Mouse (Mus musculus) forebrain, embryonic 14.5 days (tissue): Measurements from ENCODE around the gene P4ha1. TPM values are rescaled to one million over a fixed set of nuclear protein-coding genes. Genes with fewer than 3 reads are reported as not detected.
"Not testable (repeated sequence)": the region's sequence is repeated elsewhere in the genome, so short reads cannot be mapped to it uniquely, and the experiment has no call there.

Experiments
- ATAC-seq: fragments of 200-750 bp; cut with Nextera tagmentation; 2 replicates; pipeline ENCODE4 v1.8.0; 2017; ENCODE audit warnings: mild to moderate bottlenecking, moderate library complexity
- DNase-seq: peaks from one replicate; pipeline ENCODE4 v3.0.0-alpha.2; 2015; ENCODE audit warnings: low spot score
- H3K27ac ChIP-seq: fragments of 300-500 bp; sonication (generic); 2 replicates; pipeline ENCODE4 v1.5.1; 2014; ENCODE audit warnings: low read depth, mild to moderate bottlenecking, control low read depth, low read length, moderate library complexity
- H3K27me3 ChIP-seq: fragments of 300-500 bp; sonication (generic); replicated peaks from 2 replicates; pipeline ENCODE4 v1.6.1; 2014; ENCODE audit warnings: low read length, control low read depth, mixed read lengths; ENCODE audit not compliant: control insufficient read depth, insufficient read depth
- H3K36me3 ChIP-seq: fragments of 300-500 bp; sonication (generic); 2 replicates; pipeline ENCODE4 v1.6.1; 2014; ENCODE audit warnings: low read length, control low read depth; ENCODE audit not compliant: control insufficient read depth, insufficient read depth
- H3K4me1 ChIP-seq: fragments of 300-500 bp; sonication (generic); 2 replicates; pipeline ENCODE4 v1.6.1; 2014; ENCODE audit warnings: antibody characterized with exemption, low read length, control low read depth; ENCODE audit not compliant: control insufficient read depth, insufficient read depth
- H3K4me2 ChIP-seq: fragments of 300-500 bp; sonication (generic); 2 replicates; pipeline ENCODE4 v1.6.1; 2014; ENCODE audit warnings: mild to moderate bottlenecking, control low read depth, low read length
- H3K4me3 ChIP-seq: fragments of 300-500 bp; sonication (generic); 2 replicates; pipeline ENCODE4 v1.5.1; 2014; ENCODE audit warnings: low read depth, low read length, control low read depth
- H3K9ac ChIP-seq: fragments of 300-500 bp; sonication (generic); 2 replicates; pipeline ENCODE4 v1.6.1; 2014; ENCODE audit warnings: mild to moderate bottlenecking, low read length, control low read depth, moderate library complexity
- H3K9me3 ChIP-seq: fragments of 300-500 bp; sonication (generic); replicated peaks from 2 replicates; pipeline ENCODE4 v1.6.1; 2016; ENCODE audit warnings: low read length, control low read depth, mixed read lengths; ENCODE audit not compliant: control insufficient read depth
- WGBS: fragments of 180-500 bp; shearing (Covaris S2); extraction: QIAGEN DNeasy Blood & Tissue Kit; methylation state at CpG from one replicate; pipeline ENCODE4 v1.1.7; 2014; 5-methylcytosine and 5-hydroxymethylcytosine counted together
- polyA plus RNA-seq: library from polyadenylated mRNA; unstranded; fragments of >200 nt; fragmentation: Nextera tagmentation; extraction: Ambion mirVana; gene quantifications from 2 replicates; pipeline ENCODE4 v1.2.1, GENCODE M21; 2014

P4ha1 gene
- polyA plus RNA-seq, 1 experiment from 2014 or later = 23.8 TPM

DNA sequence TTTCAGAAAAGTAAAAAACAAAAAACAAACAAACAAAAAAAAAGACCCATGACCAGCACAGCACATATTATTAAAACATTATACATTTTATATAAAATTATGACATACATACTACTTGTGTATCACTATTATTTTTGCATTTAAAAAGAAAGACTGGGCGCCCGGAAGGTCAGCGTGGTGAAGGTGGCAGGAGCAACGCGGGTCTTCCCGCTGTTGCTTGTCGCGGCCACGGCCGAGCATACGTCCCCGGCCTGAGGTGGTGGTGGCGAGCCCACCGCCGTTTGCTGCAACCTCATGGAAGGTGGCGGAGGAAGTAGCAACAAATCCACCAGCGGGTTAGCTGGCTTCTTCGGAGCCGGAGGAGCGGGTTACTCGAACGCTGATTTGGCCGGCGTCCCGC, 72.4 kb downstream of the P4ha1 start, which contains the start of gene Gm10273:
TSS of gene Gm10273 (plus strand) at position 172 of the 400 bp plus-strand sequence.
- not testable (repeated sequence) for H3K4me2 ChIP-seq, H3K27ac ChIP-seq, DNase-seq, H3K4me1 ChIP-seq, H3K9me3 ChIP-seq, ATAC-seq, H3K9ac ChIP-seq, H3K27me3 ChIP-seq, H3K4me3 ChIP-seq, H3K36me3 ChIP-seq
- WGBS = 94% methylated on average over 10 of the region's 25 CpGs

DNA sequence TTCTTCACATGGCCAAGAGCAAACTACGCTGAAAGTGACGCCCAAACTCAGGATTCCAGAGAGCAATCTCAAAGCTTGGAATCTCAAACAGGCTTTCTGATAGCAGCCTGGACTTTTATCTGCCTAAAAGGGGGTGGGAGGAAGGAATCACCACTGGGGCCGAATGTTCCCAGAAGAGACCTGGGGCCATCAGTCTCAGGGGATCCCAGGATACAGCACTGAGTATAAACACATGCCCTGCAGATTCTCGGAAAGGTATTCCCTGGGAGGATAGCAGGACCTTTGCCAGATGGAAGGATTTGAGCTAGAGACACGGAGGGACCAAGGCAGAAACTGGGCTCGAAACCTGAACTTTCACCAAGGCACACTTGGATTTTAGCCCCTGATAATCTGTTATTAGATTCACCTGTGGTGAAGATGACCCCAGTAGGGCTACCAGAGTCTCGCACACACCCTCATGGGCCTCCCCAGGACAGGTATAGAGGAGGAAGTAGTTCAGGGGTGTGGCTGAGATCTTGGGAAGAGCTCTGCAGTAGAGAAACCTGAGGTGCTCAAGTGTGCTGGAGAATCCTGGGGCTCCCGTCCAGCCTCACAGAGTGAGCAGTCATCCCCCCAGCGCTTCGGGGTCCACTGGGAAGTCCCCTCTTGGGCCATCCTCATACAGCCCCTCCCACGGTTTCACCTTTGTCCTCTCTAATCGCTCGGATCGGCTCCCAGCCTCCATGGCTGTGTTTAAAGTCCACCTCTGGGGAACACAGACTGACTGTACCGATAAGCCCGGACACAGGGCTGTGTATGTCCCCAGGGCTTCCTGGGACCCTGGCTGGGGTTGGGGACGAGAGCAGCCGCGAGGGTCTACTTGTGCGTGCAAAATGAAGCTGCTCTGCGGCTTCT, 80.0 kb downstream of the P4ha1 start, which contains the start of gene Pla2g12b:
TSS of gene Pla2g12b (plus strand) at position 762 of the 894 bp plus-strand sequence.
- Histone ChIP-seq H3K4me3 (no peak within 1 kb of the TSS), H3K9me3 (no peaks in the 10 kb centered on the region), H3K27ac (no peak within 1 kb of the TSS), H3K4me2 (no peak within 1 kb of the TSS), H3K27me3 (no peaks in the 10 kb centered on the region), H3K9ac (no peak within 1 kb of the TSS), H3K36me3 (no peaks in the 10 kb centered on the region), H3K4me1 (no peaks in the 10 kb centered on the region)
- 83% methylated on average over 21 of the region's 21 CpGs for WGBS
- DNase-seq (no peak), ATAC-seq (no peak)

GRCm38 (mm10) chr10:59403793-59404149, 80.7 kb downstream of the P4ha1 start:
- no peak for ATAC-seq
- Histone ChIP-seq H3K27ac (no peak overlapping the region), H3K4me2 (no peak overlapping the region), H3K4me1 (no peaks in the 10 kb centered on the region), H3K27me3 (no peaks in the 10 kb centered on the region), H3K9ac (no peak overlapping the region), H3K9me3 (no peaks in the 10 kb centered on the region), H3K36me3 (no peaks in the 10 kb centered on the region), H3K4me3 (no peak overlapping the region)
- no peak for DNase-seq
- WGBS = 83% methylated on average over 10 of the region's 10 CpGs

GRCm38 (mm10) chr10:59408499-59408898, 85.4 kb downstream of the P4ha1 start:
- Histone ChIP-seq H3K36me3 (no peaks in the 10 kb centered on the region), H3K4me1 (no peaks in the 10 kb centered on the region), H3K9ac (no peak overlapping the region), H3K27me3 (no peaks in the 10 kb centered on the region), H3K27ac (no peak overlapping the region), H3K4me2 (no peak overlapping the region), H3K9me3 (no peaks in the 10 kb centered on the region), H3K4me3 (no peak overlapping the region)
- ATAC-seq (no peak), DNase-seq (no peak)
- 73% methylated on average over 6 of the region's 6 CpGs for WGBS

- DNase-seq (no peak), ATAC-seq (no peak)
- Histone ChIP-seq H3K27ac (no peak overlapping the region), H3K4me2 (no peak overlapping the region), H3K4me3 (no peak overlapping the region), H3K9me3 (no peaks in the 10 kb centered on the region), H3K9ac (no peak overlapping the region), H3K36me3 (no peaks in the 10 kb centered on the region), H3K27me3 (no peaks in the 10 kb centered on the region), H3K4me1 (no peaks in the 10 kb centered on the region)
- 84% methylated on average over 12 of the region's 12 CpGs for WGBS
Observed at GRCm38 (mm10) chr10:59410264-59410663, 87.2 kb downstream of the P4ha1 start.

DNA sequence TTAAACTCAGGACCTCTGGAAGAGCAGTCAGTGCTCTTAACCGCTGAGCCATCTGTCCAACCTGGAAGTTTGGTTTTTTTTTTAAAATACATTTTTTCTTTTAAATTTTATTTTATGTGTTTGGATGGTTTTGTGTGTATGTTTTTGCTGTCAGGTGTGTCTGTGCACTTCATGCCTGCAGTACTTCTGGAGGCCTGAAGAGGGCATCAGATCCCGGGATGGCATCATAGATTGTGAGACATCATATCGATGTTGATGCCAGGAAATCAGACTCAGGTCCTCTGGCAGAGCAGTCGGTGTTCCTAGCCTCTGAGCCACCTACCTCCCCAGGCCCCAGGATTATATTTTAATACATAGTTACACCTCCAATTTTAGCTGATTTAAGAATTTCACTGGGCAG, 90.6 kb downstream of the P4ha1 start:
- no peak overlapping the region for H3K4me3 ChIP-seq
- 95% methylated on average over 4 of the region's 4 CpGs for WGBS

GRCm38 (mm10) chr10:59416623-59417022, 93.5 kb downstream of the P4ha1 start:
- Histone ChIP-seq H3K36me3 (no peaks in the 10 kb centered on the region), H3K9me3 (no peaks in the 10 kb centered on the region), H3K27ac (no peak overlapping the region), H3K9ac (no peak overlapping the region), H3K27me3 (no peaks in the 10 kb centered on the region), H3K4me1 (no peaks in the 10 kb centered on the region), H3K4me3 (no peak overlapping the region), H3K4me2 (no peak overlapping the region)
- WGBS = 84% methylated on average over 3 of the region's 3 CpGs
- DNase-seq (no peak), ATAC-seq (no peak)

More for the DNA sequence above, 90.6 kb downstream of the P4ha1 start:
- Histone ChIP-seq H3K4me1 (no peaks in the 10 kb centered on the region), H3K4me2 (no peak overlapping the region), H3K27ac (no peak overlapping the region), H3K36me3 (no peaks in the 10 kb centered on the region), H3K9ac (no peak overlapping the region), H3K9me3 (no peaks in the 10 kb centered on the region), H3K27me3 (no peaks in the 10 kb centered on the region)
- ATAC-seq (no peak), DNase-seq (no peak)

DNA sequence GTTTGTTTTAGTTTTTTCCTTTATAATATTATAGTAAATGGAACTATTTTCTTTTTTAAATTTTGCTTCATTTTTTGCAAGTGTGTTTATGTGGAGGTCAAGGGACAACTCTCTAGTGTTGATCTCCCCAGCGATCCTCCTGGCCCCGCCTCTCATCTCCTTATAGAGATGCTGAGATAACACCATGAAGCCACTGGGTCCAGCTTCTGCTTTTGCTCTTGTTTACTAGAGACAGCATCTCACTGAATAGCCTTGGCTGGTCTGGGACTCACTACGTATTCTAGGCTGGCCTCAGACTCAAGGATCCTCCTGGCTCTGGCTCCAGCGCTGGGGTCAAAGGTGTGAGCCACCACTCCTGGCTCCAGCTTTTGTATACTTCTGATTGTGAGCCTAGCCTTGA, 96.4 kb downstream of the P4ha1 start:
- no peaks in the 10 kb centered on the region for H3K36me3 ChIP-seq
- WGBS = 92% methylated on average over 4 of the region's 4 CpGs

More for the DNA sequence above, 96.4 kb downstream of the P4ha1 start:
- DNase-seq (no peak), ATAC-seq (no peak)
- H3K9ac ChIP-seq = no peak overlapping the region
- H3K4me3 ChIP-seq = no peak overlapping the region
- no peak overlapping the region for H3K27ac ChIP-seq
- H3K27me3 ChIP-seq = no peaks in the 10 kb centered on the region
- no peaks in the 10 kb centered on the region for H3K9me3 ChIP-seq
- no peaks in the 10 kb centered on the region for H3K4me1 ChIP-seq
- no peak overlapping the region for H3K4me2 ChIP-seq
